Mouse (Mus musculus): ENCODE data around the gene Tecpr2.

GRCm38 (mm10) chr12:110860293-110860692 is 28.8 kb upstream of the Tecpr2 start:
- TF ChIP-seq CTCF (conservative IDR thresholded peaks at IDR 0.05 in 1 of 2, IDR thresholded peaks at IDR 0.05 in 1 of 2; ENCODE audit: low read depth in 2 of 2, low read length in 2 of 2) (no peak), ZMIZ1 (IDR thresholded peaks at IDR 0.05; ENCODE audit: low read depth, low read length) (no peak), ELF1 (IDR thresholded peaks at IDR 0.05; ENCODE audit: low read depth, low read length) (no peak), TBP (conservative IDR thresholded peaks at IDR 0.05; ENCODE audit: low read depth, low read length) (no peak)

Data from CH12.LX (cell line).